Mouse (Mus musculus) ES-E14 (cell line): ENCODE data around the gene Htr6. TPM values are rescaled to one million over a fixed set of nuclear protein-coding genes. Genes with fewer than 3 reads are reported as not detected.
A peak's percentile ranks its signal among the peaks of the same experiment; 100 is the strongest.

ENCODE experiments used
- DNase-seq: peaks from one replicate; pipeline ENCODE4 v3.0.0-alpha.2; 2013; ENCODE audit warnings: low read depth, low spot score
- H3K27ac ChIP-seq: 2 replicates; pipeline ENCODE4 v1.5.1; 2012; ENCODE audit warnings: low read depth, mild to moderate bottlenecking, low read length, moderate library complexity, mixed read lengths; ENCODE audit not compliant: poor library complexity, insufficient read depth, severe bottlenecking
- H3K36me3 ChIP-seq: 2 replicates; pipeline ENCODE4 v1.6.1; 2012; ENCODE audit warnings: mild to moderate bottlenecking, low read length, moderate library complexity, mixed read lengths; ENCODE audit not compliant: control insufficient read depth, poor library complexity, insufficient read depth, severe bottlenecking
- H3K4me1 ChIP-seq, 2 experiments: fragments of 150-350 bp in 1 of 2; sonication (generic) in 1 of 2; 2 replicates each; pipeline ENCODE4 v1.6.1; 2012; ENCODE audit warnings: low read length in 2 of 2, mild to moderate bottlenecking in 1 of 2, mixed read lengths in 1 of 2; ENCODE audit not compliant: control insufficient read depth in 2 of 2, insufficient read depth in 2 of 2, poor library complexity in 1 of 2
- H3K4me3 ChIP-seq, 2 experiments: fragments of 150-350 bp in 1 of 2; sonication (generic) in 1 of 2; 2 replicates each; pipeline ENCODE4 v1.5.1; 2012; ENCODE audit warnings: low read length in 2 of 2, low read depth in 1 of 2, mild to moderate bottlenecking in 1 of 2, mixed read lengths in 1 of 2; ENCODE audit not compliant: insufficient read depth in 1 of 2, poor library complexity in 1 of 2, severe bottlenecking in 1 of 2
- H3K9ac ChIP-seq: 2 replicates; pipeline ENCODE4 v1.6.1; 2012; ENCODE audit warnings: low read depth, mild to moderate bottlenecking, low read length, mixed read lengths; ENCODE audit not compliant: poor library complexity, insufficient read depth, severe bottlenecking
- H3K9me3 ChIP-seq: fragments of 150-350 bp; sonication (generic); 2 replicates; pipeline ENCODE4 v1.6.1; 2012; ENCODE audit warnings: low read depth, mild to moderate bottlenecking, low read length; ENCODE audit not compliant: control insufficient read depth, insufficient read depth
- CHD2 ChIP-seq: IDR thresholded peaks from 2 replicates; pipeline ENCODE4 v1.6.1; 2014; ENCODE audit warnings: mild to moderate bottlenecking, low read depth, low read length, inconsistent platforms
- HCFC1 ChIP-seq: IDR thresholded peaks from 2 replicates; pipeline ENCODE4 v1.6.1; 2012; ENCODE audit warnings: low read length, inconsistent platforms, borderline replicate concordance; ENCODE audit not compliant: insufficient read depth
- MAFK ChIP-seq: IDR thresholded peaks from 2 replicates; pipeline ENCODE4 v1.6.1; 2014; ENCODE audit warnings: mild to moderate bottlenecking, low read depth, low read length, inconsistent platforms; ENCODE audit not compliant: insufficient read depth
- ZC3H11A ChIP-seq: IDR thresholded peaks from 2 replicates; pipeline ENCODE4 v1.6.1; 2012; ENCODE audit warnings: low read depth, mild to moderate bottlenecking, inconsistent platforms, low read length, borderline replicate concordance
- ZNF384 ChIP-seq: IDR thresholded peaks from 2 replicates; pipeline ENCODE4 v1.6.1; 2012; ENCODE audit warnings: low read depth, low read length, inconsistent platforms
- in situ Hi-C, 2 experiments: fragments of 600-800 bp; cut with MboI; formaldehyde crosslinking; loops; one replicate each; pipeline ENCODE4 v1.15.1; 2025; ENCODE audit warnings: low sequenced_read_pairs in 2 of 2, inconsistent platforms in 1 of 2; ENCODE audit not compliant: unreplicated experiment in 2 of 2
- total RNA-seq: library from RNA; depleted of rRNA; stranded (reverse); fragments of 300-350 nt; gene quantifications from 2 replicates; pipeline ENCODE4 v1.2.3, GENCODE M21; 2012

The Htr6 gene
- total RNA-seq, 1 experiment = 0.13 TPM

DNA sequence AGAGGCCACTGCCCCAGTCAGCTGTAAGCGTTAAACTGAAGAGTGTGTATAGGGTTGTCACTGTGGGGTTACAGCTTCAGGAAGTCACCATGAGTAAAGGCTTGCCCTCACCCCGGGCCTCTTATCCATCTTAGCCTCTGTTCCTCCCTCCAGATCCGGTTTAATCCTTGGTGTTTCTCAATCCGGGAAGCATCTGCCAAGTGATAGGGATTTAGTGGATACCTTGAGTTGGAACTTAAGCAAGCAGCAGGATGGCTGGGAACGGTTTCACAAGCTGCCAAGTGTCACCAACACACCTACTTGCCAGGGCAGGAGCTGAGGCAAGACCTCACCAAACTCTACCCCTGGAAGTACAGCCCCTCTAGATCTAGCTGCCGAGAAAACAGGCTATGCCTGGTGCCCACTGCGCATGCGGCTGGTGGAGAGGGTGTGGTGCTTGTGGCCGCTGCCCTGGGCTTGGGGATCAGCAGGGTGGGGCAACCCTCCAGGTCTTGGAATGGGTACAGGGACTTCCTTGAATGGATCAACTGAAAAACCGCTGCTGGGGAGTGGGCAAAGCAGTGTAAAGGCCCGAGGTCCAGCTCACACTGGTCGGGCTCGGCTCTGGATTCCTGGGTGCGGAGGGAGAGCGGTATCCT is 15.1 kb upstream of the Htr6 start:
- Histone ChIP-seq H3K4me1 (peaks cover 2 to 10% of the 10 kb centered on the region in 2 experiments; a peak in 3 of 4 replicates), H3K9me3 (no peaks in the 10 kb centered on the region), H3K36me3 (no peaks in the 10 kb centered on the region), H3K27ac (no peak overlapping the region), H3K9ac (no peak overlapping the region), H3K4me3 (no peak overlapping the region)
- TF ChIP-seq CHD2 = no peak
- TF ChIP-seq ZNF384 = no peak
- TF ChIP-seq MAFK = no peak
- no peak for TF ChIP-seq ZC3H11A
- TF ChIP-seq HCFC1 = no peak
- DNase-seq = no peak
- in situ Hi-C loops = loop anchor here in 1 of 2 experiments (25.0 kb wide), 1 partner anchor 197 kb away; no protein-coding TSS in a partner anchor

DNA sequence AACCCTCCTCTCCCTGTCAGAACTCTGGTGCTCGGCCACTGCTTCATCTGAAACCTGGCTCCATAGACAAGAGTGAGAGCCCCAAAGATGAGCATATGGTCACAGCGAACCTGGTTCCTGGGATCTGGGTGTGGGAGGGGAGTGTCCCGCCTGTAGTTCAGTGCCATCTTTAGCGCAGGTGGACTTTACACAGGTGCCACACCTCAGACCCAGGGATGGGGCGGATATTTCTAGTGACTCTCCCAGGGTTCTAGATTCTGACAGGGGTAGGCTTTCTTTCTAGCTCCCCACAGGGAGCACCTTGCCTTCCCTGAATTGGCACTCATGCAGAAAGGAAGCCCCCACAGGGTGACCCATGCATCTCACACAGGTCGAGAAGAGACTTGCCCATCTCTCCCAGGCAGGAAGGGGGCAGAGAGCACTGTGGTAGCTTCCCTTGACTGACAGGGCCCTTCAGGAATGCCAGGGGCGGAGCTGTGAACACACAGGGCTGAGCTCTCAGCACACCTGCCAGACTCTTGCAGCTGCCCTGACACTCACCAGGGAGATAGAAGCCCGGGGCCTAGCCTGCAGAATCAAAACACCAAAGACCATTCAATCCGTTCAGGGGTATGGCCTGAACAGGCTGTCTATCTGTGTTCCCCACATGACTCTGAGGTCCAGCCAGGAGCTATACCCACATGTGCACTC is 13.8 kb upstream of the Htr6 start:
- no peak overlapping the region for H3K4me3 ChIP-seq
- no peak for DNase-seq
- H3K4me1 ChIP-seq = peaks cover 2 to 10% of the 10 kb centered on the region in 2 experiments; a peak in 3 of 4 replicates
- H3K9ac ChIP-seq = no peak overlapping the region
- no peaks in the 10 kb centered on the region for H3K9me3 ChIP-seq
- in situ Hi-C loops = loop anchor here in 1 of 2 experiments (25.0 kb wide), 1 partner anchor 198 kb away; no protein-coding TSS in a partner anchor
- TF ChIP-seq CHD2 (no peak), HCFC1 (no peak), ZC3H11A (no peak), ZNF384 (no peak)
- H3K27ac ChIP-seq = no peak overlapping the region
- H3K36me3 ChIP-seq = no peaks in the 10 kb centered on the region

DNA sequence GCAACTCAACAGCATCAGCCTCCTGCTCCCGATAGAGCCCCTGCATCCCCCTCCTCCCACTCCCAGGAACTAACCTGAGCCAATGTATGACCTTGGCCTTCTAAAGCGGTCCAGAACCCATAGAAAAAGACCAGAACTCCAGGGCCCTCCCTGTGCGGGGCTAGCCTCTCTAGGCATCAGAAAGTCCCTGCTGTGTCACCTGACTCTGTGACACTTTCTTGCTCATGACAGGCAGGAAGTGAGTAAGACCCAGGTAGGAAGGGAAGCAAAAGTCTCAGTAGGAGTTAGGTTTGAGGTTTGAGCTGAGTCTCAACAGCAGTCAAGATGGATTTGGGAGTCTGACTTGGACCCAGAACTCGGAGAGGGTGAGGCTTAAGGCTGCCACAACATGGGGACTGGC is 11.6 kb upstream of the Htr6 start:
- no peaks in the 10 kb centered on the region for H3K36me3 ChIP-seq
- TF ChIP-seq HCFC1 (no peak), ZNF384 (no peak), CHD2 (no peak), ZC3H11A (no peak), MAFK (no peak)
- H3K27ac ChIP-seq = no peak overlapping the region
- H3K4me3 ChIP-seq = no peak overlapping the region
- in situ Hi-C loops = loop anchor here in 1 of 2 experiments (25.0 kb wide), 1 partner anchor 200 kb away; no protein-coding TSS in a partner anchor
- no peak overlapping the region for H3K9ac ChIP-seq
- H3K4me1 ChIP-seq = peaks cover 2 to 10% of the 10 kb centered on the region in 2 experiments; a peak in 3 of 4 replicates
- no peaks in the 10 kb centered on the region for H3K9me3 ChIP-seq
- no peak for DNase-seq

DNA sequence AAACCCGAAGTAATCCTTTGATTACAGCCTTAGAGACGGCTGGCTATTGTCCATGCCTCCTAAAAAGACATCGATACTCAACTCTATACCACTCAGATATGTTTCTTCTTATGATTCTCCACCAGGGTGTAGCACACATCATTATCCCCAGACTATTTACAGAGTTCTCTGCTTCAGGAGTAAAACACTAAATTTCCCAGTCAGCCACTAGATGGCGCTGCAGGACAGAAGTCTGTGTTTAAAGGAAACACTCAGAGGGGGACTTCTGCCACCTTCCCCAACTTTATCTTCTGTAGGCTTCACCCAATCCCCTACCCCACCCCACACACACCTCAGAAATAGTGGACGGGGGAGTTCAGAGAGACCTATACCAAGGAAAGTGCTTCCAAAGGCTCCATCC is 10.7 kb upstream of the Htr6 start:
- no peaks in the 10 kb centered on the region for H3K9me3 ChIP-seq
- peak; percentile 77 for DNase-seq
- no peak for TF ChIP-seq CHD2
- TF ChIP-seq ZC3H11A = peak; percentile 70; the same call in 1 of the 2 replicates
- H3K4me3 ChIP-seq = no peak overlapping the region
- H3K9ac ChIP-seq = no peak overlapping the region
- no peak overlapping the region for H3K27ac ChIP-seq
- H3K4me1 ChIP-seq = peaks cover 0 to 2% of the 10 kb centered on the region in 2 experiments; a peak in 2 of 4 replicates
- no peaks in the 10 kb centered on the region for H3K36me3 ChIP-seq
- in situ Hi-C loops = loop anchor here in 1 of 2 experiments (25.0 kb wide), 1 partner anchor 201 kb away; no protein-coding TSS in a partner anchor
